Mouse (Mus musculus) layer of hippocampus, adult 18-20 months (tissue): ENCODE results near the gene Zfhx2. TPM values are rescaled to one million over a fixed set of nuclear protein-coding genes. Genes with fewer than 3 reads are reported as not detected.

Experiments
- total RNA-seq, 2 experiments: library from RNA; stranded (reverse); gene quantifications; 2 replicates each; pipeline ENCODE4 v1.2.3; 2021

Gene Zfhx2
- total RNA-seq, 2 experiments from 2014 or later = 52.9 to 58.5 TPM

Other genes with a start within 250 kb of the Zfhx2 start
- 10 to 100 TPM; 22.7 to 22.8 TPM for gene Homez, start 221.4 kb downstream of the Zfhx2 start, total RNA-seq
- gene Ppp1r3e, start 214.8 kb downstream of the Zfhx2 start, total RNA-seq = 10 to 100 TPM; 19.3 to 19.7 TPM
- 100 to 1,000 TPM; 121 to 124 TPM for gene Bcl2l2, start 208.9 kb downstream of the Zfhx2 start, total RNA-seq
- gene Gm20521, start 208.9 kb downstream of the Zfhx2 start, total RNA-seq = 1 to 10 TPM in 1 of 2 experiments, under 1 TPM in 1; 0.45 to 7.3 TPM
- 100 to 1,000 TPM; 227 to 252 TPM for gene Pabpn1, start 199.8 kb downstream of the Zfhx2 start, total RNA-seq
- 100 to 1,000 TPM; 691 to 697 TPM for gene Slc22a17, start 179.2 kb downstream of the Zfhx2 start, total RNA-seq
- gene Efs, start 166.2 kb downstream of the Zfhx2 start, total RNA-seq = 10 to 100 TPM in 1 of 2 experiments, 1 to 10 TPM in 1; 9.9 to 10.5 TPM
- not detected for gene Il25, start 159.6 kb downstream of the Zfhx2 start, total RNA-seq
- gene Cmtm5, start 156.1 kb downstream of the Zfhx2 start, total RNA-seq = 10 to 100 TPM; 77.1 to 86.1 TPM
- 1 to 10 TPM; 3.7 to 5.0 TPM for gene Myh6, start 125.4 kb downstream of the Zfhx2 start, total RNA-seq
- not detected for gene Gm17428, start 115.4 kb downstream of the Zfhx2 start, total RNA-seq
- gene Myh7, start 97.7 kb downstream of the Zfhx2 start, total RNA-seq = 10 to 100 TPM; 10.1 to 14.4 TPM
- gene Ngdn, start 76.9 kb downstream of the Zfhx2 start, total RNA-seq = 10 to 100 TPM; 30.2 to 32.7 TPM
- gene Thtpa, start 2.5 kb upstream of the Zfhx2 start, total RNA-seq = 10 to 100 TPM; 17.8 to 18.3 TPM
- 10 to 100 TPM; 11.3 to 14.9 TPM for gene Ap1g2, start 14.3 kb upstream of the Zfhx2 start, total RNA-seq
- 100 to 1,000 TPM; 423 to 433 TPM for gene Jph4, start 24.6 kb upstream of the Zfhx2 start, total RNA-seq
- not detected for gene Dhrs2, start 129.7 kb upstream of the Zfhx2 start, total RNA-seq